Mouse (Mus musculus): ENCODE measurements around the gene Cldnd1. TPM values are rescaled to one million over a fixed set of nuclear protein-coding genes. Genes with fewer than 3 reads are reported as not detected.

The Cldnd1 gene
- polyA plus RNA-seq (2012; ENCODE audit: low replicate concordance), result 2.6 and 3.2 TPM in 2 replicates

GRCm38 (mm10) chr16:58727477-58728131 is at the start of gene Cldnd1:
Gene Cldnd1, plus strand, starts transcription at chr16:58727910.

GRCm38 (mm10) chr16:58718666-58719120 is 9.0 kb upstream of the Cldnd1 start, which contains the start of gene Gpr15:
Gene Gpr15, minus strand, starts transcription at chr16:58719070.

GRCm38 (mm10) chr16:58763076-58763475 is 35.4 kb downstream of the Cldnd1 start, which contains the start of gene Olfr172:
Gene Olfr172, minus strand, starts transcription at chr16:58763176.

Other genes starting within 250 kb of the Cldnd1 start
- 57.2 and 67.0 TPM in 2 replicates for gene St3gal6, start 203.7 kb upstream of the Cldnd1 start, polyA plus RNA-seq (2012; ENCODE audit: low replicate concordance)
- not detected in 2 replicates for gene Gm813, start 110.9 kb upstream of the Cldnd1 start, polyA plus RNA-seq (2012; ENCODE audit: low replicate concordance)
- gene E330017A01Rik, start 89.2 kb upstream of the Cldnd1 start, polyA plus RNA-seq (2012; ENCODE audit: low replicate concordance), result not detected in 2 replicates
- 7.4 and 15.5 TPM in 2 replicates for gene Cpox, start 57.6 kb upstream of the Cldnd1 start, polyA plus RNA-seq (2012; ENCODE audit: low replicate concordance)
- 0.18 and 0.24 TPM in 2 replicates for gene Gpr15, start 8.8 kb upstream of the Cldnd1 start, polyA plus RNA-seq (2012; ENCODE audit: low replicate concordance)
- gene Olfr172, start 35.3 kb downstream of the Cldnd1 start, polyA plus RNA-seq (2012; ENCODE audit: low replicate concordance), result not detected in 2 replicates
- gene Olfr173, start 72.4 kb downstream of the Cldnd1 start, polyA plus RNA-seq (2012; ENCODE audit: low replicate concordance), result not detected in 2 replicates
- not detected in 2 replicates for gene Olfr175-ps1, start 98.9 kb downstream of the Cldnd1 start, polyA plus RNA-seq (2012; ENCODE audit: low replicate concordance)
- gene Olfr177, start 146.9 kb downstream of the Cldnd1 start, polyA plus RNA-seq (2012; ENCODE audit: low replicate concordance), result not detected in 2 replicates
- gene Olfr178, start 164.2 kb downstream of the Cldnd1 start, polyA plus RNA-seq (2012; ENCODE audit: low replicate concordance), result not detected in 2 replicates
- gene Olfr181, start 200.8 kb downstream of the Cldnd1 start, polyA plus RNA-seq (2012; ENCODE audit: low replicate concordance), result not detected in 2 replicates
- not detected in 2 replicates for gene Olfr180, start 201.5 kb downstream of the Cldnd1 start, polyA plus RNA-seq (2012; ENCODE audit: low replicate concordance)